Mouse (Mus musculus) layer of hippocampus, postnatal 36 days (tissue): ENCODE results near the gene Kpna7. TPM values are rescaled to one million over a fixed set of nuclear protein-coding genes. Genes with fewer than 3 reads are reported as not detected.
"Not testable (repeated sequence)": the region's sequence is repeated elsewhere in the genome, so short reads cannot be mapped to it uniquely, and the experiment has no call there.

Experiments
- DNase-seq, 2 experiments: peaks; one replicate each; pipeline ENCODE4 v3.0.0; 2022
- total RNA-seq, 2 experiments: library from RNA; stranded (reverse); gene quantifications; 2 replicates each; pipeline ENCODE4 v1.2.3; 2021

Kpna7 gene
- total RNA-seq, 2 experiments from 2014 or later: not detected

DNA sequence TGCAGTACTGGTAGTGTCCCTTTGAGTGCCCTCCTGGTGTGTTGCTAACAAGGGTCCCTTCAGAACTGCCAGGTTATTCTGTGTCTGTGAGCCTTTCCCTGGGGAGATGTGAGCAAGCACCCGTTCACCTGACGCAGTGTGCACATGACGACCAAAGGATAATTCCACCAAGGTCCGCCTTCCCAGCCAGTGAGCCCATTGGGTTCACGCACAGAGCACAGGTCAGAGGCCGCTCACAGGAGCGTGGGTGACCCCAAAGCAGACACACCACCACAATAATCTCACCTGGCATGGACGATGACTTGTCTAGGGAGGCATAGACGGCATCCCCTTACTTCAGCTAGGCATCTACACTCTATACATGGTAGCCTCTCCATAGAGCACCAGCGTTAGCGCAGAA is 17.6 kb upstream of the Kpna7 start:
- not testable (repeated sequence) for DNase-seq

DNA sequence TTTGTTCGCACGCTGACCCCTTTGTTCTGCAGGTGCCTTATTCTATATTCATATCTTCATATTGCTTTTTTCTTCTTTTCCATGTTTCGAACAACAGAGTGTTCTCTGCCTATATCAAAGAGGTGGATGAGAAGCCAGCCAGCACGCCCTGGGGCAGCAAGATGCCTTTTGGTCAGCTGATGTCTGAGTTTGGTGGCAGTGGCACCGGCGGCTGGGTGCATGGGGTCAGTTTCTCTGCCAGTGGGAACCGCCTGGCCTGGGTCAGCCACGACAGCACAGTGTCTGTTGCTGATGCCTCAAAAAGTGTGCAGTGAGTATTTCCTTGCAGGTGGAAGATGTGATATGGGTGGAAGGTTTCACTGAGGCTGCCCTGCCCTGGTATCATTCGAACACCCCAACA is 17.1 kb upstream of the Kpna7 start:
- DNase-seq: no peak

DNA sequence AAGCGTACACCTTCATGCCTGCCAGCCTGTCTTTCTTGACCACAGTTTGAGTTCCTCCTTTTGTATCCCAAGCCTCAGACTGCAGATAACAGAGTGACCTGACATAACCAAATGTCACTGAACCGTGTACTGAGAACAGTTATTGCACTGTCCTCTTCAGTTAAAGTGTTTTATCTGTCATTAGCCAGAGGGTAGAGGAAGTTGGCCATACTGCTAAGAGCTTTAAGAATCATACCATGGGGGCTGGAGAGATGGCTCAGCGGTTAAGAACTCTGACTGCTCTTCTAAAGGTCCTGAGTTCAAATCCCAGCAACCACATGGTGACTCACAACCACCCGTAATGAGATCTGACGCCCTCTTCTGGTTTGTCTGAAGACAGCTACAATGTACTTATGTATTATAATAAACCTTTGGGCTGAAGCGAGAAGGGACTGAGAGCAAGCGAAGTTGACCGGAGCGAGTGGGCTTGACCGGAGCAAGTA is 14.6 kb upstream of the Kpna7 start:
- DNase-seq: no peak

DNA sequence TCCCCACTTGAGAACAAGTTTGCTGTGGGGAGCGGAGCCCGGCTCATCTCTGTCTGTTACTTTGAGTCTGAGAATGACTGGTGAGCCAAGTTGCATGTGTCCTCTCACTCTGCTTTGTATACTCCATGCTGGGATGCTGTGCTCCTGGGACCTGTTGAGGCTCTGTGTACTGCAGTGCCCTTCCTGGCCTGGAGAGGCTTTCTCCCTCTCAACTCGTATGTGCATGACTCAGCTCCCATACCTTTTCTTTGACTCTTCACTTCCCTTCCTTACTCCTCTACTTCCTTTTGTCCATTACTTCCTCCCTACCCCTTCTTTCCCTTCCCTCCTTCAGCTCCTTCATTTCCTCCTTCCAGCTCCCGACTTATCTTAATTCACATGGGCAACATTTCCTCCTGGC is 12.4 kb upstream of the Kpna7 start:
- DNase-seq: no peak

DNA sequence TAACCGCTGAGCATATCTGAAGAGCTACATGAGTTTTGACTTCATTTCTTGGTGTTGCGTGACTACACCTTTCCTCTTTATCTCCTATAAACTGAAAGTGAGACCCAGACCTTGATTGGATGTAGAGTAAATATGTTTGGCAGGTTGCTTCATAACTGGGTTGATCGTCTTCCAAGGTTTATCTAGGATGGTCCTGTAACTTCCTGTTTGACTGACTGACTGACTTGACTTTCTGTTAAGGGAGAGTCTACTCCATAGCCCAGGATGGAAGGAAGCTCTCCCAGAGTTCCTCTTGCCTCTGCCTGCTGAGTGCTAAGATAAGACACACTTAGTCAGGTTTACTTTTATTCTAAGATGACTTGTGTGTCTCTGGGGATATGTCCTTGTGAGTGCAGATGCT is 6.0 kb upstream of the Kpna7 start:
- DNase-seq: no peak

DNA sequence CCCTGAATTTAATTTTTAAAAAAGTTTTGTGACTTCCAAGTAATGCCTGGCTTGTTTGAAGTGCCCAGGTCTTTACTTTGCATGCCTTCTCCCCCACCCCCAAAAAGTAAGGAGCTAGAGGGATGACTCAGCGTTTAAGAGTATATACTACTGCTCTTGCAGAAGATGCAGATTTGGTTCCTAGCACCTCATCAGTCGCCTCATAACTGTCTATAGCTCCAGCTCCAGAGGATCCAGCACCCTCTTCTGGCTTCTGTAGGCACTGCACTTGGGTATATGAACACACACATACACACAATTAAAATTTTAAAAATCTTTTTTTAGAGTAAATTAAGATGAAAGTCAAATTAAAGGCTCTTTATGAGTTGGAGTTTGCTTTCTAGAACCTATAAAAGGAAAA is 4.4 kb upstream of the Kpna7 start:
- DNase-seq: no peak

DNA sequence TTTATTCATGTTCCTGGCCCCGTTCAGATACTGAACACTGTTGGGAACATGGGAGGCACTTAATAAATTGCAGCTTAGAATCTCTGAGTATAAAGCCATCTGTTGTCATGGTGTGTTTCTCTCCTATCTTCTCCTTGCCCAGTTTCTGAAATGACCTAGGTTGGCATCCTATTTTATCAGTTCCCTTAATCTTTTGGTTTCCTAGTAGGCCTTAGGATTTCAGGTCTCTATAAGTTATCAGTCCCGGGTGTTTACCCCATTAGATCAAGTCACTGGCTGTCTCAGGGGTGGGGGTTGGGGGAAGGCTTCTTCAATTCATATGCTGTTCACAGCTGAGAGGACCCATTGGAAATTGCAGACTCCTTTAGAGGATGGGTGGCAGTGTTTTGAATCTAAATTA is 992 bp upstream of the Kpna7 start:
- no peak for DNase-seq

DNA sequence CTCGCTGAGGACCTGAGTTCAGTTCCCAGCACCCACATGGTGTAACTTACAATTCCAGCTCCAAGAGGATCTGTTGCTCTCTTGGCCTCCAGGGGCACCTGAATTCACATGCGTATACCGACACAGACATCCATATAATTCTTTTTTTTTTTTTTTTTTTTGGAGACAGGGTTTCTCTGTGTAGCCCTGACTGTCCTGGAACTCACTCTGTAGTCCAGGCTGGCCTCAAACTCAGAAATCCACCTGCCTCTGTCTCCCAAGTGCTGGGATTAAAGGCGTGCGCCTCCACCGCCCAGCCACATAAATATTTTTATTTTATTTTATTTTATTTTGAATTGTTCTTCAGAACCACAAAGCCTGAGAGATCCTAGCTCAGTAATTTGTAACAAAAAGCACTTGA is 629 bp downstream of the Kpna7 start:
- DNase-seq: not testable (repeated sequence)

DNA sequence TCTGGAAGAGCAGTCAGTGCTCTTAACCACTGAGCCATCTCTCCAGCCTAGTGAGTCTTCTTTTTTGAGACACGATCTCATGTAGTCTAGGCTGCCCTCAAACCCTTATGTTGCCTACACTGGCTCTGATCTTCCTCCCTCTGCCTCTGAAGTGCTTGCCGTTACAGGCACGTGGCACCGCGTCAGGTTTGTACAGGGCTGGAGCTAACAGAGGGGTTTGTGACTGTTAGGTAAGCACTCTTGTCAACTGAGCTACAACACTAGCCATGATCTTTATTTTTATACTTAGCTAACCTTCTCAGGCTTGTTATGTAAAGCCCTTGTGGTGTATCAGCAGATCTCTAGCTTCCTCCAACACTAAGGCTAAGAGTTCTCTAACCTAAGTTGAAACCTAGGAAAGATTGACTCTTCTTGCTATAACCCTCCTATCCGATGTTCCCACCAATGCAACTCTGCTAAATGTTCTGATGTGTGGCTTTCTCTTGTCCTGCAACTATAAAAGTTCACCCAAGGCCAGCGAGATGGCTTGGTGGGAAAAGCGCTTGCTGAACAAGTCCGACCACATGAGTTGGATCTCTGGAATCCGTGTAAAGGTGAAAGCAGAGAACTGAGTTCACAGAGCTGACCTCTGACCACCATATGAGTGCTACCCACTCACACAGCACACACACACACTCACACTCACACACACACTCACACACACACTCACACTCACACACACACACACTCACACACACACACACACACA is 1.8 kb downstream of the Kpna7 start:
- DNase-seq: no peak

DNA sequence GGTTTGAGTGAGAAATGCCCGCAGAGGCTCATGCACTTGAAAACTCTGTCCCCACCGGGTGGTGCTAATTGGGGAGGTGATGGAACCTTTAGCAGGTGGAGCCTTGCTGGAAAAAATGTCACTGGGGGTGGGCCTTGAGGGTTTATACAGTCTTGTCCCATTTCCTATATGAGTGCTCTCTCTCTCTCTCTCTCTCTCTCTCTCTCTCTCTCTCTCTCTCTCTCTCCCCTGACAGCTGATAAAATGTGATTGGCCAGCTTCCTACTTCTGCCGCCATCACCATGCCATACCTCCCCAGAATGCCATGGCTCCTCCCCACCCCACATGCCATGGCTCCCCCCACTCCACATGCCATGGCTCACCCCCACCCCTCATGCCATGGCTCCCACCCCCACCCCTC is 8.7 kb downstream of the Kpna7 start:
- DNase-seq: no peak

DNA sequence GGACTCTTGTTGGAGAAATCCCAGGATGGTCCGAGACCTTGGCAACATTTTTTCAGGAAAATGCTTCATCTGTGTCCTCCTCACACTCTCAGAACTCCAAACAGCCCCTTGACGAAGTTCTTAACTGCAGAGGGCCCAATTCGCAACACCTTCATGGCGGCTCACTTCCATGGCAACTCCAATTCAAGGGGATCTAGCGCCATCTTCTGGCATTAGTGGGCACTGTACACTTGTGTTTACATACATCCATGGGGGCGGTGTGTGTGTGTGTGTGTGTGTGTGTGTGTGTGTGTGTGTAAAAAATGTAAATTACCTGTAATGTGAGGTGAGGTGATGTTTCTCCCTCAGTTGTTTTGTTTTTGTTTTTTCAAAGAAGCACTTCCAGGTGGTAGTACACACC is 12.5 kb downstream of the Kpna7 start:
- DNase-seq: no peak

DNA sequence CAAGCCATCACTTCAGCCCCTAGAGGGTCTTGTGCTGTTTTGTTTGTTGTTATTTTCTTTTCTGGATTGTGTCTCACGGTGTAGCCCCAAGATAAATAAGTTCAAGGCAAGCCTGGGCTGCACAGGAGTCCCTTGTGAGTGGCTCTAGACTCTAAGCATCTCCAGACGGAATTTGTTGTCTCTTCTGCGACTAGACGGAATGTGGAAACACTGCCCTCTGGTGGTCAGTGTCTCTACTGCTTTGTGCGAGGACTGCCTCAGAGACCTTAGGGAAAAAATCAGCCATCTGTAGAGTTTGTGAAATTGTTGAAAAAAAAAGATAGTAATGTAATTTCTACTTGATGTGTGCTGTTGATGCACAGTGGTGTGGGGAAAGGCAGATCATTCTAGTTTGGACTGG is 14.1 kb downstream of the Kpna7 start:
- DNase-seq: peak; percentile 59 to 73

DNA sequence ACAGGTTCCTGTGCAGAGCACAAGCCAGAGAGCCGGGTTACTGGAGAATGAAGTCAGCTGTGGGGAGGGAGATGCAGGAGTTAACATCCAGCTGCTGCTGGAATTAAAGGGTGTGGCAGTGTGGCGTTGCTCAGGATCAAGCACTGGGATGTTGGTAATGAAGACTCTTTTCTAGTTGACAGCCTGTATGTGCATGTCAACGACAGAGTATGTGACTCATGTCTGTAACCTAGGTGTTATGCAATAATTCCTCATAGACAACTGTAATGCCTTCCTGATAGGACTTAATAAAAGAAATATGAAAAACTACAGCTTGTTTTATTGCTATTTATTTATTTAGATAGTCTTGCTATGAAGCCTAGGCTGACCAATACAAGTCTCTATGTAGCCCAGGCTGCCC is 15.0 kb downstream of the Kpna7 start:
- DNase-seq: no peak

DNA sequence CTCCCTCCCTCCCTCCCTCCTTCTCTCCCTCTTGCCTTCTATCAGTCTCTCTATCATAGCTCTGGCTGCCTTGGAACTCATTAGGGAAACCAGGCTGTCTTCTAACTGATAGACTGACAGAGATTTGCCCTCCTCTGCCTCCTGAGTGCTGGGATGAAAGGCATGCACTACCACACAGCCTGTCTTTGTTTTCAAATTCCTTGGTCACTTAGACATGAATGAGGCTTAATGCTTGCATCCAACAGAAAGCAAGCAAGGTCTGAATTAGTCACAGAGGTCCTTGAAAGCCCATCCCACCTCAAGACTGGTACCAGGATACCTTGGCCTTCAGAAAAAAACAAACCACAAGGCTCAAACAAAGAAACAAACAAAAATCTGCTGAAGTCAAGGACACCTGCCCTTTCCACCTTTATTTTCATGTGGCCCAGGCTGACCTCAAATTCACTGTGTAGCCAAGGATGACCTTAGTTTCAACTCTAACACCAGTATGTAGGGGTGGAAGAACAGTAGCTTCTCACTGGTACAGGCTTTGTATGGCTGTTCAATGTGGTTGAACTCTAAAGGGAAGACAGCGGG is 19.0 kb downstream of the Kpna7 start:
- DNase-seq: no peak

DNA sequence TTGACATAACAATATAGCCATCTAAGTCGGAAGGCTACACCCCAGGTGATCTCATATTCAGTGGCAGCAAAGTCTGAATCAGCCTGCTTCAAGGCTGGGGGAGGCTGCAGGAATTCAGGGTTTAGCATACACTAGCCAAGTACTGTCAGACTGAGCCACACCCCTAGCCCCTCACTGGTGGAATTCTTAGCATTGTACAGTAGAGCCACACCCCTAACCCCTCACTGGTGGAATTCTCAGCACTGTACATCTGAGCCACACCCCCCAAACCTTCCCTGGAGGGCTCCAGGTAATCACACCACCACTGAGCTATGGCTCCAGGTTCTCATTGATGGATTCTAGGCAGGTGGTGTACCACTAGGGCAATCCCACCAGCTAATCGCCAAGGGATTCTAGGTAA is 24.3 kb downstream of the Kpna7 start:
- no peak for DNase-seq

DNA sequence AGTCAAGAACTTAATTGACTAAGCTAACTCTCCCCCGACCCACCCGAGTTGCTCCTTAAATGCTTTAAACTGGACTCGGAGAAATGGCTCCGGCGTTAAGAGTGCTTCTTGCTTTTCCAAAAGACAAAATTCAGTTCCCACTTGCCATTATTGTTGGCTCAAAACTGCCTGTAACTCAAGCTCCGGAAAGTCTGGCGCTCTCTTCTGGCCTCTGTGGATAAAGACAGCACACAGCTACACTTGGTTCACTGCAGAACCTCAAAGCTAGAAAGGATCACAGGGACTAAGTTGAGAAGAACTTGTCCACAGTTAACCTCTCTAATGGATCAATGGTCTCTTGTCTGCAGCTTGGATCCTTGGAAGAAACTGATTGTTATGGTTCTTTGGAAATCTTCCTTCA is 25.1 kb downstream of the Kpna7 start:
- no peak for DNase-seq

DNA sequence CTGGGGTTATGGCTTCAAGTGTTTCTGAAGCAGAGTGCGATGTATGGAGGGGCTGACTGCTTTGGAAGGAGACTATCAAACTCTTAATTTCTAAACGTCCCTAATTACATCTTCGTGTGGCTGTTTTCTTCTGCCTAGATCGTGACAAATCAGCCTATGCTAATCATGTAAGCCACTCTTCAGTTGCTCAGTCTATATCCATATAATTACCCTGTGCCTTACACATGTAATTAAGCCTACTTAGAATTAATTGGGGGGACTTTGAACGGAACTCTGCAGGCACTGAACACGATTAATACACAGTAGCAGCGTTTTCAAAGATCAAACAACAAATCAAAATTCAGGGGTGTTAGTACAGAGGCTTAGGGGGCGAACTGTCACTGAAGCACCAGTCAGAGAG is 25.9 kb downstream of the Kpna7 start:
- DNase-seq: no peak

DNA sequence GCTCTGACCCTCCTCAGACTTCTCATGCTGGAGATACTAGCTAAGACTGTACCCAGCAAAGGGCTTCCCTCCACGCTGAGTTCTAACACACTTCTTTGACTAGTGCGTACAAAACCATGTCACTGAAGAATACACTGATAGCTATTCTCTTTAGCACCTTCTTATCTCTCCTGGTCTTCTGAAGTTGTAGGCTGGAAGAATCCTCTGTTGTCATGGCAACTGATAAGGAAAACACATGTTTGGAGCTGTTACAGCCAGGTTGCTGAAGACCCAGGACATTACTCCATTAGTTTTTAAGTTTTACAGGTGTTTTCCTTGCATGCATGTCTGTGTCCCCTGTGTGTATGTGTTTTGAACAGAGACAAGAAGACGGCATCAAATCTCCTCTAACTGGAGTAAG is 29.6 kb downstream of the Kpna7 start:
- DNase-seq: not testable (repeated sequence)

DNA sequence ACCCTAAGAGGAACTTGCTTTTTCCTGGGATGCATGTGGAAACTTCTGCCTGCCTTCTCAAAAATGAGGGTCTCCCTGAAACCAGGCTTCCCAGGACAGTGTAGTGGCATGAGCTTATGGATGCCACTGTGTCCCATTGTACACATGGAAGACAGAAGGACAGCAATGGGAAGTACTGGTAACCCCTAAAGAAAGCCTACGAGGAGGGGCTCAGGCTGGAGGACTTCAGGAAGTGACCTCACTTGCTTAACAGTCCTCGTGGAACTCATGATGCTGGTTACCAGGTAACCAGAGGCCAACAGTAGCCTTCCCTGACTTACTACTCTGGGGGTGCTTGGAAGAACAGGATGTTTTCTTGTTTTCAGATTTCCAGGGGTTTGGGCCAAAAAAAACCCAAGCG is 41.1 kb downstream of the Kpna7 start, which contains the start of gene 1700018F24Rik:
TSS of gene 1700018F24Rik (plus strand) at position 301 of the 400 bp plus-strand sequence.
- not testable (repeated sequence) for DNase-seq

DNA sequence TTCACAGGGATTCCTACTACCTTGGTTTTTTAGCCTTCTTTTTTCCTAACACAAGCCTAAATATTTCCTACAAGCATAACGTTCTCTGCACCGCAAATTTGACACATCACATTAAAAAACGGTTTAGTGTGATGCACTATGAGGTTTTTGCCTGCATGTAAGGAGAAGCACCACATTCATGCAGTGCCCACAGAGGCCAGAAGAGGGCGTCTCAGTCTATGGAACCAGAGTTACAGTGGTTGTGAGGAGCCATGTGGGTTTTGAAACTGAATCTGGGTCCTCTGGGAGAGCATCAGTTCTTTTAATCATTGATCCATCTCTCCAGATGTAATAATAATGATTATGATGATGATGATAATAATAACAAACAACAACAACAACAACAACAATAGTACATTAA is 42.2 kb downstream of the Kpna7 start:
- DNase-seq: no peak

DNA sequence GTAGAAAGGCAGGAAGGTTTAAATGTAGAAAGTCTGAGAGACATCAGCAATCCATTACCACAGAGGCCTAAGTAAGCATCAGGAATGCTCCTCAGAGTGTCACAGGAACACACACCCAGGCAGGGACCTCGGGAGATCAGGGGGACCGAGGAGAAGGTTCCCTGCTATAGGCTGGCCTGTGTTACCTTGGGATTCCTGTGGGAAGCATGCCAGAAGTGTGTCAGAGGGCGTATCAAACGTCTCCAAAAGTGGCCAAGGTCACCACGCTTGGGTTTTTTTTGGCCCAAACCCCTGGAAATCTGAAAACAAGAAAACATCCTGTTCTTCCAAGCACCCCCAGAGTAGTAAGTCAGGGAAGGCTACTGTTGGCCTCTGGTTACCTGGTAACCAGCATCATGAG is 51.4 kb downstream of the Kpna7 start, which contains the start of gene Gm4871:
TSS of gene Gm4871 (minus strand) at position 364 of the 400 bp plus-strand sequence.
- DNase-seq: not testable (repeated sequence)

DNA sequence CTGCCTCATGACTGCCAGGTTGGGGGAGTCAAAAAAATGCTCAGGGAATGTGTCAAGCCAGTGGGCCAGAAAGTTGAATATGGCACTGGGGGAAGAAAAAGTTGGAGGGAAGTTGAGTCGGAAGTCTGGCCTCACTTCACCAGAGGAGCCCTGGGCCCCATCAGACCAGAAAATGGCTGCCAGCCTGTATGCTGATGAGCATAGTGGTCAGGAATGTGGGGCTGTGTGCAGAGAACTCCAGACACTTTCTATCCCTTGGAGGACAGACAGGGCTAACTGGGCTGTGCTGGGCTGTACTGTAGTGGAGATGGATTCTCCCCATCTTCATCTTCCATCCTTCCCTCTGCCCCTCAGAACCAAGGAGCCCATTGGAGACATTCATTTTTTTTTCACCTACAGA is 53.4 kb downstream of the Kpna7 start:
- DNase-seq: not testable (repeated sequence)

DNA sequence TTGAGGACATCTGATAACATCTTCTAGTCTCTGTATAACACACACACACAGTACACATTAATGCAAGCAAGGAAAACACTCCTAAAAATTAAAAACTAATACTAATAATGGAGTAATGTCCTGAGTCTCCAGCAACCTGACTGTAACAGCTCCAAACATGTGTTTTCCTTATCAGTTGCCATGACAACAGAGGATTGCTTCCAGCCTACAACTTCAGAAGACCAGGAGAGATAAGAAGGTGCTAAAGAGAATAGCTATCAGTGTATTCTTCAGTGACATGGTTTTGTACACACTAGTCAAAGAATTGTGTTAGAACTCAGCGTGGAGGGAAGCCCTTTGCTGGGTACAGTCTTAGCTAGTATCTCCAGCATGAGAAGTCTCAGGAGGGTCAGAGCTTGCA is 63.1 kb downstream of the Kpna7 start:
- DNase-seq: not testable (repeated sequence)

DNA sequence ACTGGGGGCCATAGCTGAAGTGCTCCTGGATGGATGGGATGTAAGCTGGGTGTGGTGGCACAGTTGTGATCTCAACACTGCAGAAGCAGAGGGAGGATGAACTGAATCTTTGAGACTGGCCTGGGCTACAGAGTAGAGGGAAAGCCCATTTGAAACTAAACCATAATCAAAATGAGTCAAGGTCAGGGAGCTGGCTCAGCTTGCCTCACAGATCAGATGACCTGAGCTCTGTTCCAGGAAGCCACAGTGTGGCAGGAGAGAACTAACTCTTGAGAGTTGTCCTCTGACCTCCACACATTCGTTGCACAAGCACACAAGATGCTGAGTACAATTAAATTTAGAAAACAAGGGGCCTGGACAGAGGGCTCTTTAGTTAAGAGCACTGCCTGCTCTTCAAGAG is 63.6 kb downstream of the Kpna7 start:
- not testable (repeated sequence) for DNase-seq
